Mouse (Mus musculus): ENCODE measurements around the gene Cacna1e.

Gene Cacna1e

GRCm38 (mm10) chr1:154786243-154786669 is 98.0 kb downstream of the Cacna1e start:
- peak; percentile 85 for DNase-seq (ENCODE audit: low read depth, low spot score)

GRCm38 (mm10) chr1:154784862-154785261 is 99.4 kb downstream of the Cacna1e start:
- DNase-seq (ENCODE audit: low read depth, low spot score) = no peak

GRCm38 (mm10) chr1:154783521-154783920 is 100.8 kb downstream of the Cacna1e start:
- no peak for DNase-seq (ENCODE audit: low read depth, low spot score)

- no peak for DNase-seq (ENCODE audit: low read depth, low spot score)
Measured at GRCm38 (mm10) chr1:154779908-154780514, 104.3 kb downstream of the Cacna1e start.

- DNase-seq (ENCODE audit: low read depth, low spot score) = no peak
Measured at GRCm38 (mm10) chr1:154776344-154776743, 108.0 kb downstream of the Cacna1e start.

GRCm38 (mm10) chr1:154774468-154774867 is 109.8 kb downstream of the Cacna1e start:
- DNase-seq (ENCODE audit: low read depth, low spot score) = no peak

- no peak for DNase-seq (ENCODE audit: low read depth, low spot score)
Measured at GRCm38 (mm10) chr1:154771111-154771510, 113.2 kb downstream of the Cacna1e start.

- DNase-seq (ENCODE audit: low read depth, low spot score) = peak; percentile 34
Measured at GRCm38 (mm10) chr1:154770542-154770941, 113.8 kb downstream of the Cacna1e start.

GRCm38 (mm10) chr1:154763132-154763531 is 121.2 kb downstream of the Cacna1e start:
- no peak for DNase-seq (ENCODE audit: low read depth, low spot score)

GRCm38 (mm10) chr1:154752081-154752480 is 132.2 kb downstream of the Cacna1e start:
- no peak for DNase-seq (ENCODE audit: low read depth, low spot score)

GRCm38 (mm10) chr1:154748531-154748930 is 135.8 kb downstream of the Cacna1e start:
- no peak for DNase-seq (ENCODE audit: low read depth, low spot score)

- DNase-seq (ENCODE audit: low read depth, low spot score) = peak; percentile 88
Measured at GRCm38 (mm10) chr1:154745241-154745640, 139.1 kb downstream of the Cacna1e start.

GRCm38 (mm10) chr1:154730411-154730961 is 153.8 kb downstream of the Cacna1e start:
- DNase-seq (ENCODE audit: low read depth, low spot score) = no peak

- peak; percentile 83 for DNase-seq (ENCODE audit: low read depth, low spot score)
Measured at GRCm38 (mm10) chr1:154729269-154729980, 154.9 kb downstream of the Cacna1e start.

- peak; percentile 47 for DNase-seq (ENCODE audit: low read depth, low spot score)
Measured at GRCm38 (mm10) chr1:154728682-154729081, 155.6 kb downstream of the Cacna1e start.

GRCm38 (mm10) chr1:154727696-154728095 is 156.6 kb downstream of the Cacna1e start:
- DNase-seq (ENCODE audit: low read depth, low spot score) = no peak

GRCm38 (mm10) chr1:154726361-154727161 is 157.7 kb downstream of the Cacna1e start:
- DNase-seq (ENCODE audit: low read depth, low spot score) = peak; percentile 44

- DNase-seq (ENCODE audit: low read depth, low spot score) = no peak
Measured at GRCm38 (mm10) chr1:154725356-154726320, 158.7 kb downstream of the Cacna1e start.

- DNase-seq (ENCODE audit: low read depth, low spot score) = peak; percentile 70
Measured at GRCm38 (mm10) chr1:154723537-154724286, 160.6 kb downstream of the Cacna1e start.

GRCm38 (mm10) chr1:154723078-154723477 is 161.2 kb downstream of the Cacna1e start:
- DNase-seq (ENCODE audit: low read depth, low spot score) = peak; percentile 44

Measured in R1 (cell line).